Mouse (Mus musculus): Measurements from ENCODE around the gene Fam185a. TPM values are rescaled to one million over a fixed set of nuclear protein-coding genes. Genes with fewer than 3 reads are reported as not detected.

Fam185a gene
- polyA plus RNA-seq, 1 experiment, result not detected

GRCm38 (mm10) chr5:21486798-21487197, 62.0 kb downstream of the Fam185a start:
- H3K9me3 ChIP-seq (ENCODE audit: control insufficient read depth, low read length), result no peaks in the 10 kb centered on the region
- TF ChIP-seq TAL1 (IDR thresholded peaks at IDR 0.05; ENCODE audit: low read length), result no peak
- H3K27me3 ChIP-seq (ENCODE audit: control insufficient read depth), result no peaks in the 10 kb centered on the region
- H3K4me1 ChIP-seq (ENCODE audit: control insufficient read depth), result no peaks in the 10 kb centered on the region
- H3K36me3 ChIP-seq (ENCODE audit: control insufficient read depth), result no peaks in the 10 kb centered on the region
- no peak overlapping the region for H3K4me3 ChIP-seq (replicated peaks)

- H3K4me1 ChIP-seq (ENCODE audit: control insufficient read depth), result no peaks in the 10 kb centered on the region
- no peaks in the 10 kb centered on the region for H3K27me3 ChIP-seq (ENCODE audit: control insufficient read depth)
- TF ChIP-seq TAL1 (IDR thresholded peaks at IDR 0.05; ENCODE audit: low read length) (no peak), GATA1 (IDR thresholded peaks at IDR 0.05; ENCODE audit: low read length) (no peak)
- H3K4me3 ChIP-seq (replicated peaks), result no peak overlapping the region
- no peaks in the 10 kb centered on the region for H3K36me3 ChIP-seq (ENCODE audit: control insufficient read depth)
- no peaks in the 10 kb centered on the region for H3K9me3 ChIP-seq (ENCODE audit: control insufficient read depth, low read length)
Measured at GRCm38 (mm10) chr5:21487306-21487705, 62.5 kb downstream of the Fam185a start.

- TF ChIP-seq TAL1 (IDR thresholded peaks at IDR 0.05; ENCODE audit: low read length), result no peak
- H3K4me3 ChIP-seq (replicated peaks), result no peak overlapping the region
- H3K27me3 ChIP-seq (ENCODE audit: control insufficient read depth), result no peaks in the 10 kb centered on the region
- H3K4me1 ChIP-seq (ENCODE audit: control insufficient read depth), result no peaks in the 10 kb centered on the region
- no peaks in the 10 kb centered on the region for H3K9me3 ChIP-seq (ENCODE audit: control insufficient read depth, low read length)
- no peaks in the 10 kb centered on the region for H3K36me3 ChIP-seq (ENCODE audit: control insufficient read depth)
Measured at GRCm38 (mm10) chr5:21487716-21488115, 63.0 kb downstream of the Fam185a start.

GRCm38 (mm10) chr5:21488506-21488905, 63.7 kb downstream of the Fam185a start:
- TF ChIP-seq GATA1 (IDR thresholded peaks at IDR 0.05; ENCODE audit: low read length), result no peak
- no peak for TF ChIP-seq TAL1 (IDR thresholded peaks at IDR 0.05; ENCODE audit: low read length)

GRCm38 (mm10) chr5:21489135-21489534, 64.4 kb downstream of the Fam185a start:
- H3K4me3 ChIP-seq (replicated peaks), result no peak overlapping the region
- no peaks in the 10 kb centered on the region for H3K4me1 ChIP-seq (ENCODE audit: control insufficient read depth)
- no peaks in the 10 kb centered on the region for H3K27me3 ChIP-seq (ENCODE audit: control insufficient read depth)
- H3K36me3 ChIP-seq (ENCODE audit: control insufficient read depth), result no peaks in the 10 kb centered on the region
- no peaks in the 10 kb centered on the region for H3K9me3 ChIP-seq (ENCODE audit: control insufficient read depth, low read length)
- TF ChIP-seq TAL1 (IDR thresholded peaks at IDR 0.05; ENCODE audit: low read length) (no peak), GATA1 (IDR thresholded peaks at IDR 0.05; ENCODE audit: low read length) (no peak)

More at GRCm38 (mm10) chr5:21488506-21488905, 63.7 kb downstream of the Fam185a start:
- no peaks in the 10 kb centered on the region for H3K4me1 ChIP-seq (ENCODE audit: control insufficient read depth)
- H3K9me3 ChIP-seq (ENCODE audit: control insufficient read depth, low read length), result no peaks in the 10 kb centered on the region
- no peak overlapping the region for H3K4me3 ChIP-seq (replicated peaks)
- no peaks in the 10 kb centered on the region for H3K27me3 ChIP-seq (ENCODE audit: control insufficient read depth)
- no peaks in the 10 kb centered on the region for H3K36me3 ChIP-seq (ENCODE audit: control insufficient read depth)

- no peak overlapping the region for H3K4me3 ChIP-seq (replicated peaks)
- no peaks in the 10 kb centered on the region for H3K36me3 ChIP-seq (ENCODE audit: control insufficient read depth)
- H3K27me3 ChIP-seq (ENCODE audit: control insufficient read depth), result no peaks in the 10 kb centered on the region
- H3K9me3 ChIP-seq (ENCODE audit: control insufficient read depth, low read length), result no peaks in the 10 kb centered on the region
- H3K4me1 ChIP-seq (ENCODE audit: control insufficient read depth), result no peaks in the 10 kb centered on the region
- no peak for TF ChIP-seq TAL1 (IDR thresholded peaks at IDR 0.05; ENCODE audit: low read length)
- no peak for TF ChIP-seq GATA1 (IDR thresholded peaks at IDR 0.05; ENCODE audit: low read length)
Measured at GRCm38 (mm10) chr5:21491469-21491868, 66.7 kb downstream of the Fam185a start.

GRCm38 (mm10) chr5:21492213-21492612, 67.5 kb downstream of the Fam185a start:
- Histone ChIP-seq H3K4me1 (ENCODE audit: control insufficient read depth) (no peaks in the 10 kb centered on the region), H3K27me3 (ENCODE audit: control insufficient read depth) (no peaks in the 10 kb centered on the region), H3K9me3 (ENCODE audit: control insufficient read depth, low read length) (no peaks in the 10 kb centered on the region), H3K4me3 (replicated peaks) (no peak overlapping the region), H3K36me3 (ENCODE audit: control insufficient read depth) (no peaks in the 10 kb centered on the region)
- TF ChIP-seq GATA1 (IDR thresholded peaks at IDR 0.05; ENCODE audit: low read length) (no peak), TAL1 (IDR thresholded peaks at IDR 0.05; ENCODE audit: low read length) (no peak)

- H3K4me1 ChIP-seq (ENCODE audit: control insufficient read depth), result no peaks in the 10 kb centered on the region
- H3K27me3 ChIP-seq (ENCODE audit: control insufficient read depth), result no peaks in the 10 kb centered on the region
- no peaks in the 10 kb centered on the region for H3K9me3 ChIP-seq (ENCODE audit: control insufficient read depth, low read length)
- no peak overlapping the region for H3K4me3 ChIP-seq (replicated peaks)
- TF ChIP-seq TAL1 (IDR thresholded peaks at IDR 0.05; ENCODE audit: low read length), result no peak
- H3K36me3 ChIP-seq (ENCODE audit: control insufficient read depth), result no peaks in the 10 kb centered on the region
Measured at GRCm38 (mm10) chr5:21493294-21493999, 68.7 kb downstream of the Fam185a start.

GRCm38 (mm10) chr5:21494781-21495180, 70.0 kb downstream of the Fam185a start:
- H3K27me3 ChIP-seq (ENCODE audit: control insufficient read depth), result no peaks in the 10 kb centered on the region
- no peaks in the 10 kb centered on the region for H3K4me1 ChIP-seq (ENCODE audit: control insufficient read depth)
- H3K4me3 ChIP-seq (replicated peaks), result no peak overlapping the region
- TF ChIP-seq GATA1 (IDR thresholded peaks at IDR 0.05; ENCODE audit: low read length) (no peak), TAL1 (IDR thresholded peaks at IDR 0.05; ENCODE audit: low read length) (no peak)
- no peaks in the 10 kb centered on the region for H3K36me3 ChIP-seq (ENCODE audit: control insufficient read depth)
- no peaks in the 10 kb centered on the region for H3K9me3 ChIP-seq (ENCODE audit: control insufficient read depth, low read length)

GRCm38 (mm10) chr5:21496321-21496720, 71.6 kb downstream of the Fam185a start:
- H3K4me3 ChIP-seq (replicated peaks), result no peak overlapping the region
- TF ChIP-seq TAL1 (IDR thresholded peaks at IDR 0.05; ENCODE audit: low read length) (no peak), GATA1 (IDR thresholded peaks at IDR 0.05; ENCODE audit: low read length) (no peak)
- H3K9me3 ChIP-seq (ENCODE audit: control insufficient read depth, low read length), result no peaks in the 10 kb centered on the region
- no peaks in the 10 kb centered on the region for H3K4me1 ChIP-seq (ENCODE audit: control insufficient read depth)
- H3K36me3 ChIP-seq (ENCODE audit: control insufficient read depth), result no peaks in the 10 kb centered on the region
- H3K27me3 ChIP-seq (ENCODE audit: control insufficient read depth), result no peaks in the 10 kb centered on the region

Measured in erythroblast, embryonic 14.5 days (primary cell).